Mouse (Mus musculus) MEL (cell line): Measurements from ENCODE around the gene Polr2l. TPM values are rescaled to one million over a fixed set of nuclear protein-coding genes. Genes with fewer than 3 reads are reported as not detected.

ENCODE experiments used
- DNase-seq: peaks from one replicate; pipeline ENCODE4 v3.0.0; 2011; ENCODE audit warnings: low read depth, low spot score
- H3K27ac ChIP-seq: 2 replicates; pipeline ENCODE4 v1.5.1; 2012; ENCODE audit warnings: low read depth, mild to moderate bottlenecking, control low read depth, low read length, moderate library complexity; ENCODE audit not compliant: control insufficient read depth
- H3K27me3 ChIP-seq, 2 experiments: fragments of 150-350 bp in 1 of 2; sonication (generic) in 1 of 2; 2 replicates each; pipeline ENCODE4 v1.6.1; 2012; ENCODE audit warnings: low read length in 2 of 2, mild to moderate bottlenecking in 2 of 2, improper control_type of control experiment in 1 of 2, moderate library complexity in 1 of 2; ENCODE audit not compliant: insufficient read depth in 2 of 2, control insufficient read depth in 1 of 2
- H3K36me3 ChIP-seq, 2 experiments: 2 replicates each; pipeline ENCODE4 v1.6.1; 2012 to 2014; ENCODE audit warnings: low read length in 2 of 2, improper control_type of control experiment in 1 of 2, inconsistent platforms in 1 of 2, mild to moderate bottlenecking in 1 of 2; ENCODE audit not compliant: insufficient read depth in 2 of 2, control insufficient read depth in 1 of 2
- H3K4me1 ChIP-seq, 2 experiments: fragments of 150-350 bp in 1 of 2; sonication (generic) in 1 of 2; 2 replicates each; pipeline ENCODE4 v1.6.1; 2012; ENCODE audit warnings: low read length in 2 of 2, improper control_type of control experiment in 1 of 2, mild to moderate bottlenecking in 1 of 2; ENCODE audit not compliant: insufficient read depth in 2 of 2, control insufficient read depth in 1 of 2
- H3K4me3 ChIP-seq, 2 experiments: fragments of 150-350 bp in 1 of 2; sonication (generic) in 1 of 2; 2 replicates each; pipeline ENCODE4 v1.5.1; 2012; ENCODE audit warnings: low read depth in 2 of 2, low read length in 2 of 2, mild to moderate bottlenecking in 2 of 2, moderate library complexity in 2 of 2, control low read depth in 1 of 2, improper control_type of control experiment in 1 of 2; ENCODE audit not compliant: control insufficient read depth in 1 of 2, insufficient read depth in 1 of 2
- H3K79me2 ChIP-seq: 2 replicates; pipeline ENCODE4 v1.6.1; 2012; ENCODE audit warnings: mild to moderate bottlenecking, low read length, moderate library complexity; ENCODE audit not compliant: control insufficient read depth, poor library complexity, insufficient read depth
- H3K9ac ChIP-seq: 2 replicates; pipeline ENCODE4 v1.6.1; 2012; ENCODE audit warnings: low read depth, mild to moderate bottlenecking, control low read depth, low read length, moderate library complexity; ENCODE audit not compliant: control insufficient read depth, poor library complexity, severe bottlenecking
- H3K9me3 ChIP-seq: fragments of 150-350 bp; sonication (generic); replicated peaks from 2 replicates; pipeline ENCODE4 v1.6.1; 2012; ENCODE audit warnings: mild to moderate bottlenecking, low read length, improper control_type of control experiment, moderate library complexity; ENCODE audit not compliant: insufficient read depth
- CHD1 ChIP-seq: IDR thresholded peaks from 2 replicates; pipeline ENCODE4 v1.6.1; 2012; ENCODE audit warnings: low read depth, mild to moderate bottlenecking, inconsistent platforms, low read length, improper control_type of control experiment
- CHD2 ChIP-seq: IDR thresholded peaks from 2 replicates; pipeline ENCODE4 v1.6.1; 2011; ENCODE audit warnings: low read length, improper control_type of control experiment
- CTCF ChIP-seq, 3 experiments: IDR thresholded peaks in 2 of 3; conservative IDR thresholded peaks in 1 of 3; 2 replicates each; pipeline ENCODE4 v1.5.1; 2011 to 2012; ENCODE audit warnings: low read length in 3 of 3, low read depth in 2 of 3, mild to moderate bottlenecking in 2 of 3, improper control_type of control experiment in 1 of 3, inconsistent platforms in 1 of 3, mixed read lengths in 1 of 3, moderate library complexity in 1 of 3; ENCODE audit not compliant: control insufficient read depth in 1 of 3, insufficient read depth in 1 of 3, poor library complexity in 1 of 3, severe bottlenecking in 1 of 3
- ELF1 ChIP-seq: IDR thresholded peaks from 2 replicates; pipeline ENCODE4 v1.6.1; 2014; ENCODE audit warnings: low read depth, mild to moderate bottlenecking, inconsistent platforms, low read length, improper control_type of control experiment, moderate library complexity
- EP300 ChIP-seq, 2 experiments: IDR thresholded peaks; 2 replicates each; pipeline ENCODE4 v1.6.1; 2011; ENCODE audit warnings: improper control_type of control experiment in 2 of 2, low read length in 2 of 2, low read depth in 1 of 2, mild to moderate bottlenecking in 1 of 2
- ETS1 ChIP-seq: IDR thresholded peaks from 2 replicates; pipeline ENCODE4 v1.6.1; 2012; ENCODE audit warnings: low read depth, mild to moderate bottlenecking, inconsistent platforms, low read length, improper control_type of control experiment, moderate library complexity
- JUND ChIP-seq: IDR thresholded peaks from 2 replicates; pipeline ENCODE4 v1.6.1; 2011; ENCODE audit warnings: low read depth, mild to moderate bottlenecking, improper control_type of control experiment, low read length
- MAX ChIP-seq: IDR thresholded peaks from 2 replicates; pipeline ENCODE4 v1.6.1; 2011; ENCODE audit warnings: low read length, improper control_type of control experiment
- MAZ ChIP-seq: IDR thresholded peaks from 2 replicates; pipeline ENCODE4 v1.6.1; 2012; ENCODE audit warnings: low read depth, mild to moderate bottlenecking, inconsistent platforms, low read length, improper control_type of control experiment
- MEF2A ChIP-seq: IDR thresholded peaks from 2 replicates; pipeline ENCODE4 v1.6.1; 2014; ENCODE audit warnings: low read depth, mild to moderate bottlenecking, inconsistent platforms, low read length, improper control_type of control experiment; ENCODE audit not compliant: poor library complexity, insufficient replicate concordance, severe bottlenecking; ENCODE audit errors: extremely low read depth
- MXI1 ChIP-seq: IDR thresholded peaks from 2 replicates; pipeline ENCODE4 v1.6.1; 2011; ENCODE audit warnings: mild to moderate bottlenecking, low read depth, low read length, improper control_type of control experiment
- MYC ChIP-seq: IDR thresholded peaks from 2 replicates; pipeline ENCODE4 v1.6.1; 2011; ENCODE audit warnings: low read depth, mild to moderate bottlenecking, low read length, improper control_type of control experiment, moderate library complexity
- NELFE ChIP-seq: IDR thresholded peaks from 2 replicates; pipeline ENCODE4 v1.6.1; 2011; ENCODE audit warnings: low read depth, low read length, improper control_type of control experiment
- POLR2A ChIP-seq, 2 experiments: IDR thresholded peaks; 2 replicates each; pipeline ENCODE4 v1.6.1; 2011 to 2012; ENCODE audit warnings: low read length in 2 of 2, mild to moderate bottlenecking in 2 of 2, control low read depth in 1 of 2, improper control_type of control experiment in 1 of 2, low read depth in 1 of 2, moderate library complexity in 1 of 2; ENCODE audit not compliant: control insufficient read depth in 1 of 2, insufficient read depth in 1 of 2, poor library complexity in 1 of 2
- RCOR1 ChIP-seq: IDR thresholded peaks from 2 replicates; pipeline ENCODE4 v1.6.1; 2012; ENCODE audit warnings: low read depth, mild to moderate bottlenecking, inconsistent platforms, low read length, improper control_type of control experiment
- SIN3A ChIP-seq: IDR thresholded peaks from 2 replicates; pipeline ENCODE4 v1.6.1; 2012; ENCODE audit warnings: low read length, improper control_type of control experiment, inconsistent platforms
- TAL1 ChIP-seq: IDR thresholded peaks from 2 replicates; pipeline ENCODE4 v1.6.1; 2012; ENCODE audit warnings: mild to moderate bottlenecking, inconsistent platforms, low read length, moderate library complexity, mixed read lengths
- TBP ChIP-seq: IDR thresholded peaks from 2 replicates; pipeline ENCODE4 v1.8.0; 2011; ENCODE audit warnings: low read depth, low read length, improper control_type of control experiment
- UBTF ChIP-seq: IDR thresholded peaks from 2 replicates; pipeline ENCODE4 v1.6.1; 2012; ENCODE audit warnings: low read depth, mild to moderate bottlenecking, inconsistent platforms, low read length, improper control_type of control experiment, moderate library complexity, borderline replicate concordance; ENCODE audit not compliant: insufficient read depth
- USF1 ChIP-seq: IDR thresholded peaks from 2 replicates; pipeline ENCODE4 v1.6.1; 2014; ENCODE audit warnings: low read depth, mild to moderate bottlenecking, inconsistent platforms, low read length, improper control_type of control experiment, moderate library complexity
- ZKSCAN1 ChIP-seq: IDR thresholded peaks from 2 replicates; pipeline ENCODE4 v1.6.1; 2012; ENCODE audit warnings: low read depth, mild to moderate bottlenecking, inconsistent platforms, low read length, improper control_type of control experiment, moderate library complexity
- ZMIZ1 ChIP-seq: IDR thresholded peaks from 2 replicates; pipeline ENCODE4 v1.6.1; 2012; ENCODE audit warnings: low read depth, mild to moderate bottlenecking, inconsistent platforms, low read length, improper control_type of control experiment, moderate library complexity
- polyA plus RNA-seq, 2 experiments: library from polyadenylated mRNA; stranded (reverse) in 1 of 2; unstranded in 1 of 2; fragments of >175 nt in 1 of 2; fragments of >200 nt in 1 of 2; gene quantifications; 2 replicates each; pipeline versions ENCODE4 v1.2.1 to v1.2.4; 2012; ENCODE audit warnings: low replicate concordance in 2 of 2, low read depth in 1 of 2; ENCODE audit not compliant: insufficient read length in 2 of 2, insufficient read depth in 1 of 2, missing spikeins in 1 of 2
- total RNA-seq: library from RNA; depleted of rRNA; stranded (reverse); fragments of 300-350 nt; gene quantifications from 2 replicates; pipeline ENCODE4 v1.2.3, GENCODE M21; 2012

Gene Polr2l
- total and polyA plus RNA-seq, 3 experiments, result 82.4 to 114 TPM; not detected in 1

DNA sequence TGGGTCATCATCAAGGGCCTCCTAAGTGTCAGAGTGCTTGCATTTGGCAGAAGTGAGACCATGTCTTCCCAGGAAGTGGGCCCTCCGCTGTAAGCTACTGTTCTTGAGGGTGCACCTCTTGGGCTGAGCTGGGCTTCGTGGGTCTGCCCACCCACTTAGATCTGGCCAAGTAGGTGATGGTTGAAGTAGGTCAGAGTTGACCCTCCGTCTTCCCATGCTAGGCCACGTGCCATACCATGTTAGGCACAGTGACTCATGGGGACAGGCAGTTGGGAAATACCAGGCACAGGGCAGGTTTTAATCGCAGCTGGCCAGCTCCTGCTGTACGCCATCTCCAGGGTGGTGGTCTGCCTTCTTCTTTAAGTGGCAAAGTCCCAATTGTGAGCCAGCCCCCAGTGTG is 18.2 kb downstream of the Polr2l start:
- no peak overlapping the region for H3K9ac ChIP-seq
- H3K4me3 ChIP-seq, result no peak overlapping the region
- H3K4me1 ChIP-seq, result peaks cover 0 to 6% of the 10 kb centered on the region in 2 experiments; a peak in 1 of 4 replicates

DNA sequence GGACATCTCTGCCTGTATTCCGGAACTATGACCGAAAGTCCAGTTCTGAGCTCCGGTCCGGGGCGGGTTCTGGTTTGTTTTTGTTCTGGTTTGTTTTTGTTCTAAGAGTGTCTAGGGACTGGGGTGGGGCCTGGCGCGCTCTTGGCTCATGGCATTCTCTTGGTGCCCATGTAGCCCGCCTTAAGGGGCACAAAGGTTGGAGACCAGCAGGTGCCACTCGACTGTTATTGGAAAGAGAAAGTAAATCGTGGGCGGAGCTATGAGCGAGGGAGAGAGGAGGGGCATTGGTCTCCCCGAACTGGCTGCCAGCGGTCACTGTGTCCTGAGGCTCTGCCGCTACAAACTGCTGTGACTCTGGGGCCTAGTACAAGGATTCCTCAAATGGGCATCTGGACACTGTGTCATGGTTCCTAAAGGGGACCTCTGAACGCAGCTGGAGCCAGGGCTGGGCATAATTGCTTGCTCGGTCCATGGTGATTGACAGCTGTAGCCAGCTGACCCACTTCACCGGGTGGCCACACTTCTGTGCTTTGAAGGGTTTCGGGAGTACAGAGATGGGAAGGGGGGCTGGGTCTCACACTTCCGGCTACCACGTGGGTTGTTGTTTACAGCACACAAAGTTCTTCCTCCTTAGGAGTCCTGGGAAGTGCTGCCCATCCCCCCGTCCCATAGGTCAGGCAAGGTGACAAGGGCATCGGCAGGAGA is 19.2 kb downstream of the Polr2l start:
- 0 out of 2 replicates have a peak, but pooled peaks have one; percentile 28 for TF ChIP-seq MYC
- peak; percentile 59; the same call in 1 of the 2 replicates for TF ChIP-seq USF1
- TF ChIP-seq MXI1, result peak; percentile 93
- TF ChIP-seq MAX, result peak; percentile 95
- TF ChIP-seq TBP, result no peak
- peak; percentile 90 for TF ChIP-seq SIN3A
- H3K27ac ChIP-seq, result 0 out of 2 replicates have a peak overlapping the region, but pooled peaks have one; percentile 15
- DNase-seq, result peak; percentile 62

More for the DNA sequence above, 18.2 kb downstream of the Polr2l start:
- H3K27ac ChIP-seq, result no peak overlapping the region
- no peaks in the 10 kb centered on the region; the same call in 1 of the 2 replicates for H3K79me2 ChIP-seq
- no peaks in the 10 kb centered on the region for H3K36me3 ChIP-seq
- H3K27me3 ChIP-seq, result no peaks in the 10 kb centered on the region
- TF ChIP-seq MXI1, result no peak
- no peak for TF ChIP-seq UBTF
- TF ChIP-seq SIN3A, result no peak
- TF ChIP-seq CTCF (IDR thresholded peaks at IDR 0.05 in 2 of 3, conservative IDR thresholded peaks at IDR 0.05 in 1 of 3; ENCODE audit: control insufficient read depth in 1 of 3, insufficient read depth in 1 of 3, low read depth in 2 of 3, low read length in 3 of 3, poor library complexity in 1 of 3, severe bottlenecking in 1 of 3), result no peak
- TF ChIP-seq TAL1, result no peak
- no peak for TF ChIP-seq RCOR1
- no peak for TF ChIP-seq CHD2
- TF ChIP-seq ZKSCAN1, result no peak
- H3K9me3 ChIP-seq, result no peaks in the 10 kb centered on the region
- DNase-seq, result no peak

GRCm38 (mm10) chr7:141454967-141455551 is 19.9 kb downstream of the Polr2l start, which contains the start of gene Pnpla2:
Gene Pnpla2, plus strand, starts transcription at chr7:141455198.
- Histone ChIP-seq H3K27ac (0 out of 2 replicates have a peak within 1 kb of the TSS, but pooled peaks have one; percentile 15), H3K79me2 (peaks cover 3% of the 10 kb centered on the region), H3K27me3 (no peaks in the 10 kb centered on the region), H3K9me3 (no peaks in the 10 kb centered on the region), H3K36me3 (peaks cover 2 to 5% of the 10 kb centered on the region in 2 experiments; a peak in 2 of 4 replicates), H3K9ac (peak within 1 kb of the TSS; percentile 72), H3K4me3 (peak within 1 kb of the TSS; percentile 78 to 89), H3K4me1 (peaks cover 0 to 12% of the 10 kb centered on the region in 2 experiments; a peak in 1 of 4 replicates)
- peak; percentile 96 for DNase-seq
- TF ChIP-seq ETS1 (no peak), POLR2A (IDR thresholded peaks at IDR 0.05; ENCODE audit: control insufficient read depth in 1 of 2, insufficient read depth in 1 of 2, low read depth in 1 of 2, low read length in 2 of 2, poor library complexity in 1 of 2) (peak; percentile 82 to 86), ELF1 (no peak), ZKSCAN1 (no peak), JUND (no peak), EP300 (IDR thresholded peaks at IDR 0.05; ENCODE audit: low read depth in 1 of 2, low read length in 2 of 2) (no peak), ZMIZ1 (peak; percentile 75), MYC (peak; percentile 27; the same call in 1 of the 2 replicates), NELFE (peak; percentile 72), TAL1 (no peak), MAZ (no peak), USF1 (no peak), CHD1 (peak; percentile 84), CHD2 (no peak), MEF2A (no peak)

More for the DNA sequence above, 19.2 kb downstream of the Polr2l start:
- Histone ChIP-seq H3K9ac (peak overlapping the region; percentile 72), H3K9me3 (no peaks in the 10 kb centered on the region), H3K4me1 (peaks cover 0 to 6% of the 10 kb centered on the region in 2 experiments; a peak in 1 of 4 replicates), H3K36me3 (peaks cover 0 to under 1% of the 10 kb centered on the region in 2 experiments; a peak in 2 of 4 replicates), H3K27me3 (no peaks in the 10 kb centered on the region), H3K79me2 (peaks cover under 1% of the 10 kb centered on the region), H3K4me3 (peak overlapping the region; percentile 78 to 89)
